Mouse (Mus musculus): ENCODE data around the gene Lingo2.

- TF ChIP-seq TCF12 (IDR thresholded peaks at IDR 0.05; ENCODE audit: low read depth, low read length) (no peak), NELFE (IDR thresholded peaks at IDR 0.05; ENCODE audit: low read depth, low read length) (no peak), SMC3 (IDR thresholded peaks at IDR 0.05; ENCODE audit: low read depth, low read length) (no peak)
These were observed 220.9 kb downstream of the Lingo2 start for GRCm38 (mm10) chr4:36730691-36731090.

Data from MEL (cell line).